Mouse (Mus musculus): Measurements from ENCODE around the gene Tmem168.

DNA sequence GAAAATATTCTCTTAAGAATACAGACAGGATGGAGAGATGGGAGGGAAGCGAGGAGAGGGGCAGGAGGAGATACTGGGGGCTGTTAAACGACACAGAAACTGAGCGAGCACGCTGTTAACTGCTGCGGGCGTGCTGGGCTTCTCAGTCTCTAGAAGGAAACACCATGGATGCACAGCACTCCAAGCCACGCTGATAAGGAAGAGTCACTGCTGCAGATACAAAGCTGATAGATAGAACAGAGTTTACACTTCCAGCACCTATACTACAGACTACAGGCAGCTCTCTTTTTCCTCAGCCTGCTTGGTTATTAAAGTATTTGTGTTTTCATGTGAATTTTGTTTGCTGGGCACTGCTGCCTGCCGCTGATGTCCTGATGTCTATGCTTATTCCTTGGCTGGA, 21.7 kb downstream of the Tmem168 start:
- TF ChIP-seq ZC3H11A (IDR thresholded peaks at IDR 0.05; ENCODE audit: borderline replicate concordance, low read depth, low read length) (no peak), ZNF384 (IDR thresholded peaks at IDR 0.05; ENCODE audit: low read depth, low read length) (no peak)

All from ES-E14 (cell line).